Mouse (Mus musculus) lung, postnatal 0 days (tissue): ENCODE measurements around the gene Hdgfl2. TPM values are rescaled to one million over a fixed set of nuclear protein-coding genes. Genes with fewer than 3 reads are reported as not detected.

Experiments used
- ATAC-seq: fragments of 200-750 bp; cut with Nextera tagmentation; 2 replicates; pipeline ENCODE4 v1.8.0; 2017; ENCODE audit warnings: moderate library complexity
- DNase-seq: peaks from one replicate; pipeline ENCODE4 v3.0.0-alpha.2; 2016; ENCODE audit warnings: low spot score
- H3K27ac ChIP-seq: fragments of 300-500 bp; sonication (generic); 2 replicates; pipeline ENCODE4 v1.5.1; 2014; ENCODE audit warnings: antibody characterized with exemption, mild to moderate bottlenecking, low read length, mixed read lengths
- H3K27me3 ChIP-seq: fragments of 300-500 bp; sonication (generic); replicated peaks from 2 replicates; pipeline ENCODE4 v1.6.1; 2014; ENCODE audit warnings: low read length, mixed read lengths; ENCODE audit not compliant: insufficient read depth
- H3K36me3 ChIP-seq: fragments of 300-500 bp; sonication (generic); 2 replicates; pipeline ENCODE4 v1.6.1; 2014; ENCODE audit warnings: low read length, mixed read lengths; ENCODE audit not compliant: insufficient read depth
- H3K4me1 ChIP-seq: fragments of 300-500 bp; sonication (generic); 2 replicates; pipeline ENCODE4 v1.6.1; 2014; ENCODE audit warnings: antibody characterized with exemption, low read depth, low read length, mixed read lengths; ENCODE audit not compliant: insufficient read depth
- H3K4me2 ChIP-seq: fragments of 300-500 bp; sonication (generic); replicated peaks from 2 replicates; pipeline ENCODE4 v1.6.1; 2014; ENCODE audit warnings: low read depth, mild to moderate bottlenecking, low read length, moderate library complexity, mixed read lengths
- H3K4me3 ChIP-seq: fragments of 300-500 bp; sonication (generic); 2 replicates; pipeline ENCODE4 v1.5.1; 2014; ENCODE audit warnings: low read depth, low read length
- H3K9ac ChIP-seq: fragments of 300-500 bp; sonication (generic); replicated peaks from 2 replicates; pipeline ENCODE4 v1.6.1; 2014; ENCODE audit warnings: low read depth, mild to moderate bottlenecking
- H3K9me3 ChIP-seq: fragments of 300-500 bp; sonication (generic); 2 replicates; pipeline ENCODE4 v1.6.1; 2016; ENCODE audit warnings: low read length, mixed read lengths
- CTCF ChIP-seq: IDR thresholded peaks from 2 replicates; pipeline ENCODE4 v1.5.1; 2016; ENCODE audit warnings: antibody characterized with exemption, mild to moderate bottlenecking
- EP300 ChIP-seq: IDR thresholded peaks from 2 replicates; pipeline ENCODE4 v1.6.1; 2016; ENCODE audit warnings: antibody characterized with exemption, mild to moderate bottlenecking, control low read depth
- WGBS: fragments of 180-500 bp; shearing (Covaris S2); extraction: QIAGEN DNeasy Blood & Tissue Kit; methylation state at CpG from one replicate; pipeline ENCODE4 v1.1.7; 2014; 5-methylcytosine and 5-hydroxymethylcytosine counted together
- polyA plus RNA-seq: library from polyadenylated mRNA; unstranded; fragments of >200 nt; fragmentation: Nextera tagmentation; extraction: Ambion mirVana; gene quantifications from 2 replicates; pipeline ENCODE4 v1.2.1, GENCODE M21; 2015

The Hdgfl2 gene
- polyA plus RNA-seq, 1 experiment from 2014 or later: 61.7 TPM

DNA sequence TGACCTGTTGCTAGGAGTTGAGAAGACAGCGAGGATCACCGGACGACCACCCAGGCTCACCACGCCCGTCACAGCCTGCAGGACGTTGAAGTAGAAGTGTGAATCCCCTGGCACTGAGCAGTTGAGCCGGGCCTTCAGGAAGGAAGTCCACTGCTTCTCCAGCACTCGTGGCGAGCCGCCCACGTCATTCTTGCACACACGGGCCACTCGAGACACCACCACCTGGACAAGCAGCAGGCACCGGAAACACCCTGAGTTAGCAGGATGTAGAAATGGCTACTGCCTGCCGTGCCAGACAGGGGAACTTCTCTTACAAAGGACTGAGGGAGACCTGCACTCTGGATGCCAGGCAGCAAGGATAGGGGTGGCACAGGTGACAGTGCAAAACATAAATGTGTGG lies 48.8 kb downstream of the Hdgfl2 start:
- Histone ChIP-seq H3K4me3 (no peak overlapping the region), H3K9me3 (no peaks in the 10 kb centered on the region), H3K27me3 (peaks cover 7% of the 10 kb centered on the region; the same call in 1 of the 2 replicates), H3K4me2 (no peak overlapping the region), H3K27ac (no peak overlapping the region), H3K4me1 (no peaks in the 10 kb centered on the region), H3K36me3 (no peaks in the 10 kb centered on the region), H3K9ac (no peak overlapping the region)
- TF ChIP-seq CTCF: no peak
- ATAC-seq: no peak
- no peak for DNase-seq
- WGBS: 59% methylated on average over 15 of the region's 15 CpGs

DNA sequence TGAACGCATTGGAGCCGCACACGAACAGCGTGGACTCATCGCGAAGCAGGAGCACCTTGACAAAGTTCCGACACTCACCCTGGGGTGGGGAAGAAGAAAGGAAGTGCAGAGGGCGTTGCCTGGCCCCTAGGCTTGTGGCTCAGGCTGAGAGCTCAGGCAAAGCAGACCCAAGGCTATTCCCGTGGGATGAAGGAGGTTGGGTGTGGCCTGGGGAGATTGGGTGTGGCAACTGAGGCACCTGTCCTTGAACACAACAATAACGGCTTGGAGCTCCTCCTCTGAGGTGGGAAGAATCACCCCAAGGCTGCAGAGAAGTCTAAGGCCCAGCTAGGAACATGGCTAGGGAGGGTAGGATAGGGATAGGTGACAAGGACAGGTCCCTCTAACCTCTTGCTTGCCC lies 51.7 kb downstream of the Hdgfl2 start:
- H3K4me3 ChIP-seq: no peak overlapping the region
- no peak for DNase-seq
- H3K9me3 ChIP-seq: no peaks in the 10 kb centered on the region
- H3K9ac ChIP-seq: no peak overlapping the region
- no peak for ATAC-seq
- H3K27ac ChIP-seq: no peak overlapping the region
- TF ChIP-seq EP300: no peak
- no peak for TF ChIP-seq CTCF
- no peaks in the 10 kb centered on the region for H3K4me1 ChIP-seq
- no peak overlapping the region for H3K4me2 ChIP-seq
- H3K27me3 ChIP-seq: no peaks in the 10 kb centered on the region
- H3K36me3 ChIP-seq: no peaks in the 10 kb centered on the region
- 91% methylated on average over 10 of the region's 10 CpGs for whole genome bisulfite sequencing

DNA sequence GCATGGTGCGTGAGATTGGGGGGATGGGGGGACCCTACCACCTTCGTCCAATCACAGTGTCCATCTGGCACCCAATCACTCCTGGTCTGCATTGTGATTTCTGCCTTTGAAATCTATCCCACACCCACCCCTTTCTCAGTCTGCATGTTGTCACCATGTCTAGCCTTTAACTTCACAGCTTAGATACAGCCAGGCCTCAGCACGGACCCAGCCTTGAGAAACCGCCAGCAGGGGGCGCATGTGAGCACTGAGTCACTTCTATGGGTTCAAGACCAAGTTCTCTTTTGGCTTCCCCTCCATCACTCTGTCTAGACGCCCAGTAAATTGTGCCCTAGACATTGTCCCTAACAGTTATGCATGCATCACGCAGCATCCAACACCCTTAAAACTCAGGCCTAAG lies 52.4 kb downstream of the Hdgfl2 start:
- Histone ChIP-seq H3K4me3 (no peak overlapping the region), H3K9ac (no peak overlapping the region), H3K4me2 (no peak overlapping the region), H3K9me3 (no peaks in the 10 kb centered on the region), H3K4me1 (no peaks in the 10 kb centered on the region), H3K27me3 (no peaks in the 10 kb centered on the region), H3K36me3 (no peaks in the 10 kb centered on the region), H3K27ac (no peak overlapping the region)
- DNase-seq (peak; percentile 46), ATAC-seq (no peak)
- TF ChIP-seq EP300 (no peak), CTCF (peak; percentile 81)
- 36% methylated on average over 7 of the region's 7 CpGs for WGBS

DNA sequence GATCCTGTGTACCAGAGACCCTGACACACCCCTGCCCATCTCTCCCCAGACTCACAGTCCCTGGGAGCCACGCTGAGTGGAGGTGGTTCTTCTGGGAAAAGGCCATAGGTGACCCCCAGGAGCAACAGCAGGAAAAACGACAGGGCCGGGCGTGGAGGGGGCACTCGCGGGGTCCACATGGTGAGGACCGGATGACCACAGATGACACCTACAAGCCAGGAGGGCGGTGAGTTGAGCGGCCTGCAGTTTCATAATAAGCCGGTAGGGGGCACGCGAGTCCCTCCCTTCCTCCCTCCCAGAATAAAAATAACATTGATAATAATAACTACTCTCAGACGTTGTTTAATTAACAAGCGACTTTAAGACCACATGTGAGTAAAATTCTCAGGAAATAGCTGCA lies 53.2 kb downstream of the Hdgfl2 start:
- Histone ChIP-seq H3K9ac (no peak overlapping the region), H3K9me3 (no peaks in the 10 kb centered on the region), H3K36me3 (no peaks in the 10 kb centered on the region), H3K27me3 (no peaks in the 10 kb centered on the region), H3K27ac (no peak overlapping the region), H3K4me2 (no peak overlapping the region), H3K4me1 (no peaks in the 10 kb centered on the region), H3K4me3 (no peak overlapping the region)
- TF ChIP-seq CTCF: peak; percentile 89
- no peak for TF ChIP-seq EP300
- ATAC-seq (0 out of 2 replicates have a peak, but pooled peaks have one; percentile 6), DNase-seq (peak; percentile 77)
- WGBS: 2% methylated on average over 14 of the region's 14 CpGs

DNA sequence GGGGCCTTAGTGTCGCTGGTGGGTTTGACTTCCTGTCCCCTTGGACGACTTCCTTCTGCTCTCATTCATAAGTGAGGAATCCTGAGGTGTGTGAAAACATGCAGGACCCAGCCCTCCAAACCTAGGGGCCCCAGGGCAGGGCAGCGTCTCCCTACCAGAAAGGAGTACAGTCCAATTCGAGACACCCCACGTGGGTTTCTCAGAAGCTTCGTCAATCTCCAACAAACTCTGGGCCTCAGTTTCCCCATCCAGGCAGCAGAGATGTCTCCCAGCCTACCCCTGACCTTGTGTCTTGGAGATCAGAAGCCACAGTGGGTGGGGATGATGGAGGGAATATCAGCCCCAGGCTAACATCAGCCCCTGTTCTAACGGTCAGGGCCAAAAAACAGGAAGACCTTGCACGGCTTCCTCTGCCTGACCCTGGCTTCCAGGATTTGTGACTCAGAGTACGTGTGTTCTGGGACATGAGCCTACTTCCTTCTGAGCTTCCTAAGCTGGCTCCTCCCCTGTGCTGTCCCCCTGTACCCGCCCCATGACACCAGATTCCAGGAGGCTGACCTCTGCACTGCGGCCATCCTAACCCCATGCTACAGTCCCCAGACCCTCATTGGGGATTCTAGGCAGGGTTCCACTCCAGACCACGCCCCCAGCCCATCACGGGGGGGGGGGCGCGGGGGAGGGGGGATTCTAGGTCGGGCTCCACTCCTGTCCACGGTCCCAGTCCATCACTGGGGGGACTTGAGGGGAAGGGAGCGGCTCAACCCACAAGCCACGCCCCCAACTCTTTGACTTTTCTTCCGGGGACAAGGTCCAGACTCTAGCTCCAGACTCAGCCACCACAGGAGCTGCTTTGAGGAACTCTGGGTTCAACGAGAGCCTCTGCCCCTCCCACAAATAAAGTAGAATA lies 54.3 kb downstream of the Hdgfl2 start:
- Histone ChIP-seq H3K4me1 (no peaks in the 10 kb centered on the region), H3K9ac (no peak overlapping the region), H3K27me3 (no peaks in the 10 kb centered on the region), H3K36me3 (no peaks in the 10 kb centered on the region), H3K4me3 (0 out of 2 replicates have a peak overlapping the region, but pooled peaks have one; percentile 25), H3K9me3 (no peaks in the 10 kb centered on the region), H3K27ac (peak overlapping the region; percentile 87), H3K4me2 (peak overlapping the region; percentile 54)
- ATAC-seq (peak; percentile 89), DNase-seq (peak; percentile 90)
- no peak for TF ChIP-seq CTCF
- peak; percentile 76 for TF ChIP-seq EP300
- WGBS: 14% methylated on average over 17 of the region's 21 CpGs

DNA sequence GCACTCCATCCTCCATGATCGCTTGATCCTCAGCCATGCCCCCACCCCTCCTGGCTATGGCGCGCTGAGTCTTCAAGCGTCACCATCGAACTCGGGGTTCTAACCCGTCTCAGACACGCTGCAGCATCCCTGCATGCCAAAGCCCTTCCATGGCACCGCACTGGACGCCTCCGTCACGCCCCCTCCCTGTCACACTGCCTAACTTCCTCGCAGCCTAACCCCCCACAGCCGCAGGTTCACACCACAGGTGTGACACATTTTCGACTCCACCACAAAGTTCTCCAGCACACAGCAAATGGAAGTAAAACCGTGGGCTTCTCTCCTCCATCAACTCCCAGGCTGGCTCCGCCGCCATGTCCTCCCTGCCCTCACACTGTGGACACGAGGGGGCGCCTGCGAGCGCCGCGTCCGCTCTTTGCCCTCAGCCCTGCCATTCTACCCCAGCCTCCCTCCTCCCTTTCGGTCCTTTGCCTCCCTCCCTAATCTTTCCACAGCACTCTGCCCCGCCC lies 55.1 kb downstream of the Hdgfl2 start:
- H3K4me3 ChIP-seq: peak overlapping the region; percentile 25
- H3K4me2 ChIP-seq: peak overlapping the region; percentile 54
- no peaks in the 10 kb centered on the region for H3K9me3 ChIP-seq
- TF ChIP-seq EP300 (no peak), CTCF (peak; percentile 90)
- no peak overlapping the region for H3K9ac ChIP-seq
- H3K27me3 ChIP-seq: 0 out of 2 replicates have a peak, but pooled peaks cover 7% of the 10 kb centered on the region
- H3K36me3 ChIP-seq: no peaks in the 10 kb centered on the region
- H3K4me1 ChIP-seq: no peaks in the 10 kb centered on the region
- peak overlapping the region; percentile 79; the same call in 1 of the 2 replicates for H3K27ac ChIP-seq
- peak; percentile 68 for DNase-seq
- 5% methylated on average over 27 of the region's 27 CpGs for WGBS
- ATAC-seq: peak; percentile 38
